Mouse (Mus musculus) liver, embryonic 14.5 days (tissue): Measurements from ENCODE around the gene Msi2. TPM values are rescaled to one million over a fixed set of nuclear protein-coding genes. Genes with fewer than 3 reads are reported as not detected.

Source experiments
- ATAC-seq: fragments of 200-750 bp; cut with Nextera tagmentation; 2 replicates; pipeline ENCODE4 v1.8.0; 2017; ENCODE audit warnings: moderate number of reproducible peaks, mild to moderate bottlenecking, moderate library complexity; ENCODE audit not compliant: insufficient read depth
- DNase-seq, 3 experiments: peaks; one replicate each; pipeline ENCODE4 v3.0.0-alpha.2; 2012 to 2013; ENCODE audit warnings: low read depth in 3 of 3, low spot score in 3 of 3
- H3K27ac ChIP-seq: fragments of 300-500 bp; sonication (generic); 2 replicates; pipeline ENCODE4 v1.5.1; 2014; ENCODE audit warnings: moderate library complexity, mild to moderate bottlenecking, control low read depth, inconsistent platforms
- H3K27me3 ChIP-seq: fragments of 300-500 bp; sonication (generic); 2 replicates; pipeline ENCODE4 v1.6.1; 2014; ENCODE audit warnings: mild to moderate bottlenecking, low read length, moderate library complexity; ENCODE audit not compliant: control insufficient read depth, insufficient read depth
- H3K36me3 ChIP-seq: fragments of 300-500 bp; sonication (generic); replicated peaks from 2 replicates; pipeline ENCODE4 v1.6.1; 2014; ENCODE audit warnings: low read depth; ENCODE audit not compliant: control insufficient read depth, insufficient read depth
- H3K4me1 ChIP-seq, 2 experiments: fragments of 200-500 bp in 1 of 2; fragments of 300-500 bp in 1 of 2; sonication (generic) in 1 of 2; replicated peaks; 2 replicates each; pipeline ENCODE4 v1.6.1; 2012 to 2014; ENCODE audit warnings: antibody characterized with exemption in 1 of 2, inconsistent platforms in 1 of 2, low read length in 1 of 2; ENCODE audit not compliant: control insufficient read depth in 2 of 2, insufficient read depth in 2 of 2
- H3K4me2 ChIP-seq: fragments of 300-500 bp; sonication (generic); 2 replicates; pipeline ENCODE4 v1.6.1; 2014; ENCODE audit warnings: low read depth, mild to moderate bottlenecking, control low read depth, moderate library complexity
- H3K4me3 ChIP-seq, 2 experiments: fragments of 200-500 bp in 1 of 2; fragments of 300-500 bp in 1 of 2; sonication (generic) in 1 of 2; 2 replicates each; pipeline ENCODE4 v1.5.1; 2012 to 2014; ENCODE audit warnings: low read depth in 2 of 2, low read length in 2 of 2, mild to moderate bottlenecking in 2 of 2, control low read depth in 1 of 2, inconsistent platforms in 1 of 2, moderate library complexity in 1 of 2; ENCODE audit not compliant: insufficient read depth in 1 of 2
- H3K9ac ChIP-seq: fragments of 300-500 bp; sonication (generic); replicated peaks from 2 replicates; pipeline ENCODE4 v1.6.1; 2014; ENCODE audit warnings: mild to moderate bottlenecking, control low read depth, moderate library complexity
- H3K9me3 ChIP-seq: fragments of 300-500 bp; sonication (generic); 2 replicates; pipeline ENCODE4 v1.6.1; 2016; ENCODE audit warnings: low read length, mixed read lengths; ENCODE audit not compliant: control insufficient read depth
- CTCF ChIP-seq: IDR thresholded peaks from 2 replicates; pipeline ENCODE4 v1.5.1; 2016; ENCODE audit warnings: antibody characterized with exemption, low read depth, control low read depth
- EP300 ChIP-seq: IDR thresholded peaks from 2 replicates; pipeline ENCODE4 v1.6.1; 2016; ENCODE audit warnings: antibody characterized with exemption, low read depth
- WGBS: fragments of 180-500 bp; shearing (Covaris S2); extraction: QIAGEN DNeasy Blood & Tissue Kit; methylation state at CpG from one replicate; pipeline ENCODE4 v1.1.7; 2014; ENCODE audit not compliant: insufficient replicate concordance; 5-methylcytosine and 5-hydroxymethylcytosine counted together
- polyA plus RNA-seq, 2 experiments: library from polyadenylated mRNA; depleted of rRNA in 1 of 2; stranded (reverse) in 1 of 2; unstranded in 1 of 2; fragments of >200 nt; fragmentation: Nextera tagmentation in 1 of 2; extraction: Ambion mirVana in 1 of 2; gene quantifications; 2 replicates each; pipeline versions ENCODE4 v1.2.1 to v1.2.3; 2012 to 2014

The Msi2 gene
- polyA plus RNA-seq, 2 experiments = 2.1 to 6.2 TPM

GRCm38 (mm10) chr11:88471981-88472647 lies 246.2 kb downstream of the Msi2 start:
- Histone ChIP-seq H3K9ac (no peak overlapping the region), H3K27ac (no peak overlapping the region), H3K4me1 (peaks cover 0 to 3% of the 10 kb centered on the region in 2 experiments; a peak in 2 of 4 replicates), H3K4me2 (no peak overlapping the region), H3K36me3 (no peaks in the 10 kb centered on the region), H3K9me3 (no peaks in the 10 kb centered on the region), H3K4me3 (no peak overlapping the region), H3K27me3 (no peaks in the 10 kb centered on the region)
- no peak for TF ChIP-seq CTCF
- no peak for TF ChIP-seq EP300
- 66% methylated on average over 12 of the region's 12 CpGs for WGBS
- DNase-seq (no peak), ATAC-seq (no peak)

DNA sequence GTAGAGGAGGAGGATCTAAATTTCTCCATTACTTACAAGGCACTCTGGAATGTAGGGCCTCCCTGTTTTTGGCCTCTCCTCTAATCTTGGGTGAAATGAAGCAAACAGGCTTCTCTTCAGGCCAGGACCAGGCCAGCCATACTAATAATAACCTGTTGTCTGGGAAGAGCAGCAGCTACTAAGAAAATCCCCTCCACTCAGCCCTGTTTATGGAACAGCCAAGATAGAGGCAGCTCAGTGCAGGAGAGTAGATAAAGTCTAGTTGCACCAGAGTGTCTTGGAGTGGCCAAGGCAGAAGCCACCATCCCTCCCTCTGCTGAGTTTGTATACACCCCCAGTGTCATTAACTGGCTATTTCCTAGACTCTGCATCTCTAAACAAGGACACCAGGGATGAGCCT lies 247.7 kb downstream of the Msi2 start:
- ATAC-seq = no peak
- H3K27ac ChIP-seq = no peak overlapping the region
- H3K4me2 ChIP-seq = no peak overlapping the region
- peaks cover 0 to 3% of the 10 kb centered on the region in 2 experiments; a peak in 2 of 4 replicates for H3K4me1 ChIP-seq
- H3K9me3 ChIP-seq = no peaks in the 10 kb centered on the region
- H3K4me3 ChIP-seq = no peak overlapping the region
- no peaks in the 10 kb centered on the region for H3K36me3 ChIP-seq
- H3K9ac ChIP-seq = no peak overlapping the region
- H3K27me3 ChIP-seq = no peaks in the 10 kb centered on the region
- DNase-seq = no peak
- no peak for TF ChIP-seq CTCF
- TF ChIP-seq EP300 = no peak

GRCm38 (mm10) chr11:88468996-88469395 lies 249.3 kb downstream of the Msi2 start:
- Histone ChIP-seq H3K27ac (no peak overlapping the region), H3K9ac (no peak overlapping the region), H3K4me1 (peaks cover 0 to 3% of the 10 kb centered on the region in 2 experiments; a peak in 2 of 4 replicates), H3K4me2 (no peak overlapping the region), H3K9me3 (no peaks in the 10 kb centered on the region), H3K36me3 (no peaks in the 10 kb centered on the region), H3K4me3 (no peak overlapping the region), H3K27me3 (no peaks in the 10 kb centered on the region)
- ATAC-seq (no peak), DNase-seq (no peak)
- TF ChIP-seq CTCF (no peak), EP300 (no peak)

DNA sequence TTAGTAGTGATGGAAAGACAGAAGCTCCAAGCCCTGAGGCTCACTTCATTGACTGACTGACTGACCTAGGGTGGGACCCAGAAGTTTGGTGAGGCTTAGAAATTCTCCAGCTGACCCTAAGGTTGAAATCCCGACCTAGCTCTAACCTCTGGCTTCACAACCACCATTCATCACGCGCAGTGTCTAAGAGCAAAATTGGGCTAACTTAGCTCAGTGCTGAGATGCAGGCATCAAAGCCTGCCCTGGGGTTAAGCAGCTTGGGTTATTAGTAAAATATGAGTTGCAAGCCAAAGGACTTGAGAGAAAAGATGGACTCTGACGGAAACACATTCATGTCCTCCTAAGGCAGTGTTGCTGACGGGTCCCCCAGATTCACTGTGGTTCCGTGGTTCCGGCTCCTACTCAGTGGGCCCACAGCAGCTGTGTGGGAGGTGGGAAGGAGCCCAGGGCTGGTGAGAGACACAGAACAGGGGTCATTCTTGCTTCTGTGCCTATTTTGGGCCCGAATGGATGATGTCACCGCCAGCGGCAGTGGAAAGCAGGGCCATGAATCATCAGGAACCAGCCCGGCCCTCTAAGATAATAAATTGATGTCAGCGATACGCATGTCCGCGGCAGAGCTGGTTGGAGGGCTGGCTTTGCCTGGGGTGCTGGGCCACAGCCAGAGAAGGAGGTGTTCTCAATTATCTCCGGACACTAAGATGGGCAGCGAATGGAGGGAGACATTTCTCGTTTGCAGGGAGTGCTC lies 250.6 kb downstream of the Msi2 start:
- TF ChIP-seq CTCF = no peak
- TF ChIP-seq EP300 = no peak
- ATAC-seq = no peak
- no peak for DNase-seq
- H3K4me2 ChIP-seq = no peak overlapping the region
- no peaks in the 10 kb centered on the region for H3K9me3 ChIP-seq
- no peak overlapping the region for H3K9ac ChIP-seq
- 56% methylated on average over 18 of the region's 18 CpGs for WGBS
- H3K4me1 ChIP-seq = peaks cover 0 to 3% of the 10 kb centered on the region in 2 experiments; a peak in 2 of 4 replicates
- no peak overlapping the region for H3K27ac ChIP-seq
- H3K27me3 ChIP-seq = no peaks in the 10 kb centered on the region
- no peaks in the 10 kb centered on the region for H3K36me3 ChIP-seq
- H3K4me3 ChIP-seq = no peak overlapping the region

GRCm38 (mm10) chr11:88463951-88464350 lies 254.4 kb downstream of the Msi2 start:
- no peak for DNase-seq
- Histone ChIP-seq H3K9ac (no peak overlapping the region), H3K36me3 (no peaks in the 10 kb centered on the region), H3K4me3 (no peak overlapping the region), H3K27ac (no peak overlapping the region), H3K9me3 (no peaks in the 10 kb centered on the region), H3K4me1 (no peaks in the 10 kb centered on the region), H3K27me3 (no peaks in the 10 kb centered on the region), H3K4me2 (no peak overlapping the region)
- WGBS = 76% methylated on average over 6 of the region's 6 CpGs
- no peak for ATAC-seq
- no peak for TF ChIP-seq CTCF
- TF ChIP-seq EP300 = no peak
